Mouse (Mus musculus): ENCODE measurements at regions not wholly inside any gene's neighbourhood (a gene's known extent, or its start where the extent isn't known, plus 50 kb on each side); places are given as distances from the start of the nearest gene placed in this dataset.

DNA sequence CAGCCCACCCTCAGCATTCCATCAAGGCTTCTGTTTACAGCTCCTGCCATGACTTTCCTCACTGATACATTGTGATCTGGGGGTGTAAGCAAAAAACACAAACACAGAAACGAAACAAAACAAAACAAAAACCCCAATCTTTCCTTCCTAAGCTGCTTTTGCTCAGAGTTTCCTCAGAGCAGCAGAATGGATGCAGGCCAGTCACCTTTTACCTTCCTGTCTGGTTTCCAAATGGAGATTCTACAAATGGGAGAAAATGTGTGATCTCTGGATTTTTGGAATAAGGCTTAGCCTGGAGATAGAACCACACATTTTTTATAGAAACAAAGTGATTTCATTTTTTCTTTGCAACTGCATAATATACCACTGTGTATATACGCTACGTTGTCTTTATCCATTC, 204.8 kb downstream of the Plk2 start:
- no peak for DNase-seq

DNA sequence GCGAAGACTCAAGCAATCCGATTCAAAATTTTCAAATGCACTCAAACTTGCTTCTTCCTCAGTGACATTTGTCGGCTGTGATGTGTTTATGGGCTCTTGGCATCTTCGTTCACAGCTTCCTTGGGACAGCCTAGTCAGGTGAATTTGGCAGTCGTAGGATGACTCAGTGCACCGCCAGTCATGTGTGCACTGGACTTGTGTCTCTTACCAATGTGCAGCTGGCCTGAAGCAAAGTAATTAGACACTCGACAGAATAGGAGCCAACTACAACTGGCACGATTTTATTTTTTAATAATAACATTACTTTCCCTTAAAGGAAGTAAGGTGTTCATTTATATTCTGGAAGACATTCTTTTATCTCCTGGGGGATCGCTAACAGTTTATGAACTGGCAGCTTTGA, 205.5 kb downstream of the Plk2 start:
- DNase-seq, result no peak

DNA sequence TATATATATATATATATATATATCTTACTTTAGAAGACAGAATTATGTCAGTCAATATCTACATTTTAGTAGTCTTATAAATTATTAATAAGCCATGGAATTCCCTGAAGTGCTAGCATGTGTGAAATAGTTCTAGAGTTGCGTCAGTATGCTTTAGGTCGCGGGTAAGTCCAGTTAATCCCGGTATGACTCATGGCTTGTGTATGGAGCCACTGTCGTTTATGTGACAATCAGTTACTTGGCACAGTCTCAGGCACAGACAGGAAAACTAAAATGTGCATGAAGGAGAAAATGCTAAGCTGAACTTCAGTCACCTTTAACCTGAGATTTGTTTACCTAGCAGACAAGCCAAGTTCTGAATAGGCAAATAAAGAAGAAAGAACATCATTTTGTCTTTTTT, 206.5 kb downstream of the Plk2 start:
- DNase-seq, result no peak

DNA sequence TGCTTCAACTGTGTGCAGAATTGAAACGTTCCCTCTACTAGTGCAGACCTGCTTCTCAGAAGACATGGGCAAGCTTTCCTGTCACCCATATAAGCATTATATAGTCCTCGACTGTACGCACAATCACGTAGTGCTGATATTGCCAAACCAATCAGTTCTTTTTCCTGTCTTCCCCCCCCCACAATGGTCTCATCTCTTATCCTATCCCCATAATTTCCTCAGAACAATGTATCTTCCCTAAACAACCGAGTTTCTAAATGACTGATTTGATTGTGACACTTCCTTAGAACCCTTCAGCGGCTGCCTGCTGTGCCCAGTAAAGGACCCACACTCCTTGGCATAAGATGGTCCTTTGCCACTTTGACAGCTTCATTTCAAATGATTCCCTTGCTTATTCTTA, 207.0 kb downstream of the Plk2 start:
- DNase-seq, result no peak

DNA sequence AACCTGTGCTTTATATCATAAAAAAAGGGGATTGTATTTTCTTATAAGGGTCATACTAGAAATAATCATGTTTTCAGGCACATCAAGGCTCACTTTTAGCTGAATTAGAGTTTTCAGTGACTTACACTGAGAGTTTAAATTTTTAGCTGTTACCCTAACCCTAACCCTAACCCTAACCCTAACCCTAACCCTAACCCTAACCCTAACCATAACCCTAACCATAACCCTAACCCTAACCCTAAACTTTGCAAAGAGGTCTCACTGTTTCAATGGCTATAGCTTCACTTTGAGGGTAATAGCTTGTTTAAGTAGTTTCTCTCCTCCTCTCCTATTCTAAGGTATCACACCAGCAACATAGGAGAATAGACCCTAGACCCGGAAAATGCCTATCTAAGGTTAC, 208.0 kb downstream of the Plk2 start:
- DNase-seq, result no peak

DNA sequence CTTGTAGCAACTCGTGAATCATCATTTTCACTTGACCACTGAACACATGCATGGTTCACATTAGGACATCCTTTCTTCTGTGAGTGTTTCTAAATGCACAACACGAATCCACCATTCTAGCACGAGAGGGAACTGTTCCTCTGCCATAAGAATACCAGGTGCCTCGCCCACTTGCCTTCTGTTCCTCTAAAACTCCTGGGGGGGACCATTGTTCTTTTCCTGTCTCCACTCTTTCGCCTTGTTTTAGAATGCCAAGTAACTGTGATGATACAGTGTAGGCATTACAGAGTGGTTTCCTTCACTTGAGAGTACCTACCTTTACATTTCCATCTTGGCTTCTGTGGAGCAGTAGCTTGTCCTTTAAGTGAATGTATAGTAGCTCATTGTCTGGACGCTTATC, 224.2 kb downstream of the Plk2 start:
- DNase-seq, result peak; percentile 76

DNA sequence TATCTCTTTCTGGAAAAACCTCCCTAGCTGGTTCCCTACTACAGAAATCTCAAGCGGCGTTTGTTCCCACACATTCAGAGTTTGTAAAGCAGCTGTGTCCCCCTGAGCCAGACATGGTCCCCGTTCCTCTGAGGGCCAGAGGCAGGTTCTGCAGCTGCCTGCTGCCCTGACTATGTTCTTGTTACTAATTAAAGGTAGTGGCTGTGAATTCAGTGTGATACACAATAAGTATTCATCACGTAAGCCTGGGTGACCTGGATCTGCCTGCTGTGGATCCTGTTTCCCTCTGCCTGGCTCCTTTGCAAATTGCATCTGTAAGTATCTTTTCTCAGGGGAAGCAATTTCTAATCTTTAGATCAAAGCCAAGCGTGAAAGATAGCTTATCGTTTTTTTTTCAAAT, 232.3 kb downstream of the Plk2 start:
- no peak for DNase-seq

DNA sequence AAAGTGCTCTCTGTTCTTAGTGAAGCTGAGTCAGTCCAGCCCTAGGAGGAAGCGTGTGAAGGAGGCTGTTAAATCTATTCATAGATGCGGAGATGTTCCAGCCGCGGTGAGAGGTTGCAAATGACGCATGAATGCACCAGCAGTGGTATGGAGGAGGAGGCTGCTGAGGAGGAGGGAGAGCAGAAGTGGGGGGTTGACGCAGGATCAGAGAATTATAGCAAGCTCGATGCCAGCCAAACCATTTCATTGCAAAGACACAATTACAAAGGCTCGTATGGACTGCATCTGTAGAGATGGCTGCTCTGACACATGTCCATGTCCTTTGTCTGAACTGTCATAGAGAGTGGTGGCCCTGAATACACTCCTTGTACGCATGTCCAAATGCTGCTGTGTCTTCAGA, 232.9 kb downstream of the Plk2 start:
- DNase-seq, result peak; percentile 91

DNA sequence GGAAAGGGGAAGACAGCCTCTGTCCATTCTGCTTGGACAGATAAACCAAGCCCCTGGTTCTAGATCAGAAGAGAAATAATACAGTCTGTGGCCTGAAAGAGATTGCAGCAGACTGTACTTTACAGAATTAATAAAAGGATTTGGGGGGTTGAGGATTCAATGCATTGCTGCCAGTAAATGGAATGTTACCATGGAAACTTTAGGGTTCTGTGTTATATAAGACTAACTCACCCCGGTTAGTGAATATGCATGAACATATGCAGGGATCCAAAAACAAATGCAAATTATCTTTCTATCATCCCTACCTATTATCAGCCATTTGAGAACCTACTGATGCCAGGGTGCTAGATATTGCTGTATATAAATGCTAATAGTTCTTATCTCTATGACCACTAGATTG, 233.4 kb downstream of the Plk2 start:
- no peak for DNase-seq

DNA sequence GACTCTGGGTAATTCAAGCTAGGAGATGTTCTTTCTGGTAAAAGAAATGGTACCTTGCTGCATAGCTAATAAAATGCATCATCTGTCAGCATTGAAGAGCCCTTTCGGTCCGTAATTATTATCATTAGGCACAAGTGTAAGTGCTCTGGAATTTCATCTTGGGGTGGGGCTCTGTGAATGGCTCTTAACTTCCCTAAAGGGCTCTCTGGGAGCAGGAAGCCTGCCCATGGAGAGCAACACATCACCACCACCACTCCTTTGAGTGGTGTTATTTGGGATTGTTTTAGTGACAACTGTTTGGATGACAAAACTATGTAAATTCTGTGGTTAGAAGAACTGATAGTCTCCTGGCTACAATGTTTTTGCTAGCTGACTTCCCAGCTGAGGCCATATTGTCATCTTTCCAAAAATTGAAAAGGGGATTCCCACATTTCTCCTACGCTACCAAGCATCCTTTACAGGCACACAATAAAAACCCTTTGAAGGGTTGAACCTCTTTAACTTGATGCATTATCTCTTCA, 238.5 kb downstream of the Plk2 start:
- DNase-seq, result no peak

DNA sequence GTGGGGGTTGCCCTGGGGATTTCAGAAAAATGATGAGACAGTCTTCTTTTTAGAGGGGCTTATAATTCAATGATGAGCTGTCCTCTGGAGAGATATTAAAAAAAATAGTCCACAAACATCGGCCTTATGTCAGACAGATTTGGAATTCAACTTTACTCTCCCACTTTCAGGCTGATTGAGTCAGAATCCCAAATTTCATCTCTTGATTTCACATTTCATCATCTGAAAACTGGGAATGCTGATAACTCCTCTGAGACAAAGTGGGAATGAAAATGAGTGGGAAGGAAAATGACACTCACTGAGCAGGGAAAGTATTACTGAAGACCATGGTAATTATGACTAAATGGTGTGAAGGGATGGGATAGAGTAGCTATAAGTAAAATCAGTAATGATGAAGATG, 239.1 kb downstream of the Plk2 start:
- no peak for DNase-seq

DNA sequence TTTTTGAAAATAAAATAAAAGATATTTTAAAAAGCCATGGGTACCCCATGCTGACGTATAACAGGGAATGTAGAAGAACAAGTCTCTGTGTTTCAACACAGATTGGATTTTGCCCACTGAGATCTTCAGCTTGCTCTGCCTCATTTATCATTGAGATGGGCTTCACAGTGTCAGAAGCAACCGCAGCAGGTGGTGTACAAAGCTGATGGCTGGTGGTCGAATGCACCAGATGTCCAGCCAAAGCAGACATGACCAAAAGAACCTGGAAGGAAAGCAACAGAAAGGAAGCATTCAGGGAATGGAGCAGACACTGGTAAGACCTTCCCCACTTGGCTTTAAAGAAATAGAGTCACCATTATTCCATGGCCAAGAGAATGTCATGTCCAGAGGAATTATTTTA, 247.9 kb downstream of the Plk2 start:
- no peak for DNase-seq

DNA sequence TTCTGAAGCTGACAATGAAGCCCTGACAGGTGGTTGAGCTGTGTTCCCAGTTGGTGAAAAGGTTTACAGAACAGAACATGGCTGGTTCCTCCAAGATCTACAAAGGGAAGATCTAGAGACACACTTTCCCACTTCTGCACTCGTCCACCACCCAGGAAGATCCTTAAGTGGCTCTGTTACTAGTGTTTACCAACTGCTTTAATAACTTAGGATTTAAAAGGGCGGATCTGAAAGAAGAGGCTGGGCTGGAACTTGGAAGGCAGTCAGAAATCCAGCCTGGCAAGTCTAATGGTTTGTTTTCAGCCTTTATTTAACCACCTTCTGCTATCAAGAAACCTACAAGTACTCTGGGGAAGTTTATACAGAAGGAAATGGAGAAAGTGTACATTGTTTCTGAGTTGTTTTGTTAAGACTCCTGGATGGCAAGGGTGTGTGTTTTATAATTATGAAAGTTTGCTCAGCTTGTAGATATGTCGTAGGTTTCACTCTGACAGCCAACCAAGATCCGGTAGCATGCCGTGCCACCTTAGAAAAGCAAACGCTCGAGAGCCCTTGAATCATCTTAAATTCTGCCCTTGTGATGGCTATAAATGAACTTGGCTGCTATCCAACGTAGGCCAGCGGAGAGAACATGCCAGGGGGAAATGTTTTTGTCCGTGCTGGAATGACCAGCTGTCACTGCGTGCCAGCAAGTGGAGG, 248.5 kb downstream of the Plk2 start:
- no peak for DNase-seq

DNA sequence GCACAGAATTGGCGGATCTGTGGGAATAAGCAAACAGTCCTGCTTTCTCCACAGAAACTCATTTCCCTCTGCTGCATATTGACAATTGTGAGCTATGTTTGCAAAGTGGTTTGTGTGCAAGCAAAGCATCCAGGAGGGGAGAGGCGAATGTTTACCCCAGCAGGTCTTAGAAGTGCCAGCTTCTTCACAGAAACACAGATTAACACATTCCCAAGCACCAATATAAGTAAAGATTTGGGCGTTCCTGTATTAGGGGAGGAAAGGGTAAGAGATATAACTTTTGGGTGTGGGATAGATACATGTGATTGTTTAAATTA, 249.0 kb downstream of the Plk2 start:
- DNase-seq, result no peak

DNA sequence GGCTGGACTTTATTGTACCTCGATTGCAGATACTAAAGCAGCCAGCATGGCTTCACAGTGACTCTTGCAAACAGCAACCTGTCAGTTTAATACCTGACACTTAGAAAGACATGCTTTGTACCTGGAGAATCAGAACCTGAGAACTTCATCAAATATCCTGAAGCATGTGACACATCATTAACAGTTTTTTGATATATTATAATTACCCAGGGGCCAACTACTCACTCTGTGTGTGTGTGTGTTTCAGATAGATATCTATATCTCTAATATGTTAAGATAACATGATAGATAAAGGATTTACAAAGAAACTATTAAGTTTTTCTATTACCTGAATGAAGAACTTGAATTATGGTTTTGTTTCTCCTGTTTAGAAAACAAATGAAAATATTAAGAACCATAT, 254.5 kb downstream of the Plk2 start:
- no peak for DNase-seq

DNA sequence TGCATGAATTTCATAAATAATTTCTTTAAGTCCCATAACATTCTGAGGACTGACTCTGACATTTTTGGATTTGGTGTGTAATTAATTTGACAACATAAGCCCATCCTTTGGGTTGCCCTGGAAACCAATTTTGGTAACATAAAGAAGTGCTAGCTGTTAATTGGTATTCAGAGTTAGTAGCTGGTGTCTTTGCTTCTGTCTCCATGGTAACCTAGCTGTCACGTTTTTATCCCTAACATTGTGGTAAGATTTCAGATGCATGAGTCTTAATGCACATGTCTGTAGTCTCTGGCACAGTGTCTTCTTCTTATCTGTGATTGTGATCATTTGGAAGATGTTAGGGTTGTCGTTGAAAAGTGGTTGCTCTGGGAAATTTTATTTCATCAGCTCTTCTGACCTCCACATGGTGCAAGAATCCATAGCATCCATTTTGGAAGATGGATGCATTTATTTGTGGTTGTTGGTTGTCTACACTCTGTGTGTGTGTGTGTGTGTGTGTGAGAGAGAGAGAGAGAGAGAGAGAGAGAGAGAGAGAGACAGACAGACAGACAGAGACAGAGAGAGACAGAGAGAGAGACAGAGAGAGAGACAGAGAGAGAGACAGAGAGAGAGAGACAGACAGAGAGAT, 255.1 kb downstream of the Plk2 start:
- peak; percentile 71 for DNase-seq

DNA sequence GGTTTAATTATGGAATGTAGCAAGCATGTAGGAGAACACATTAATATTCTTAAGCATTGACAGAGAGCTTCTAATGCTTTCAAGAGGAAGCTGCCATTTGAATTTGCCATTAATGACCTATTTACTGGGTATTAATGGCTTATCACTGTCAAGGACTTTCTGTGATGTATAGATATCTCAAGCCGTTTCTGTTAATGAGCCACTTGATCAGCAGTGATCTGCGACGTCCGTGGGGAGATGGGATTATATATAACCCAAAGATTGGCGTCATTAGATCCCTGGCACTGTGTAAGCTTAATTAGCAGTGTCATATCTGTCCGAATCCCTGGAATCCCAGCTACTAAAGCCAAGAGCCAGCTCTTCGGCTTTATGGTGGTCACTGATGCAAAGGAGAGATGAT, 257.4 kb downstream of the Plk2 start:
- DNase-seq, result no peak

DNA sequence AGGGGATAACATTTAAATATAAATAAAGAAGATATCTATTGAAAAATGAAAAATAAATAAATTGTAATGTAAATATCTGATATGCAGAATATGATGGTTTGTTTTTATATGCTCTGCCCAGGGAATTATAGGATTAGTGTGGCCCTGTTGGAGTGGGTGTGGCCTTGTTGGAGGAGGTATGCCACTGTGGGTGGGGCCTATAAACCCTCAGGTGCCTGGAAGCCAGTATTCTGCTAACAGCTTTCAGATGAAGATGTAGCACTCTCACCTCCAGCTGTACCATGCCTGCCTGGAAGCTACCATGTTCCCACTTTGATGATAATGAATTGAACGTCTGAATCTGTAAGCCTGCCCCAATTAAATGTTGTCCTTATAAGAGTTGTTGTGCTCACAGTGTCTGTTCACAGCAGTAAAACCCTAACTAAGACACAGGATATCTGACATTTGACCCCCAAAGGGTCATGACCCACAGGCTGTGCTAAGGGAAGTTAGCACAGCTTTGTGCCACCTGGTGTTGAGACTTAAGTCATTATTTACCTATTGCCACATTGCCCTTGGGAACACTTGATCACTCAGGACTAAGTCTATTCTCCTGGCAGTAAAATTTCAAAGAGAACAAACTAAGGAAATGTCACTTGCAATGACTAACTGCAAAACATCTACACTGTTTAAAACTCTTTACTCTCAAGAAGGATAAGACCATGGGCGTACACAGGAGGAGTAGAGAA, 270.4 kb downstream of the Plk2 start:
- no peak for DNase-seq

DNA sequence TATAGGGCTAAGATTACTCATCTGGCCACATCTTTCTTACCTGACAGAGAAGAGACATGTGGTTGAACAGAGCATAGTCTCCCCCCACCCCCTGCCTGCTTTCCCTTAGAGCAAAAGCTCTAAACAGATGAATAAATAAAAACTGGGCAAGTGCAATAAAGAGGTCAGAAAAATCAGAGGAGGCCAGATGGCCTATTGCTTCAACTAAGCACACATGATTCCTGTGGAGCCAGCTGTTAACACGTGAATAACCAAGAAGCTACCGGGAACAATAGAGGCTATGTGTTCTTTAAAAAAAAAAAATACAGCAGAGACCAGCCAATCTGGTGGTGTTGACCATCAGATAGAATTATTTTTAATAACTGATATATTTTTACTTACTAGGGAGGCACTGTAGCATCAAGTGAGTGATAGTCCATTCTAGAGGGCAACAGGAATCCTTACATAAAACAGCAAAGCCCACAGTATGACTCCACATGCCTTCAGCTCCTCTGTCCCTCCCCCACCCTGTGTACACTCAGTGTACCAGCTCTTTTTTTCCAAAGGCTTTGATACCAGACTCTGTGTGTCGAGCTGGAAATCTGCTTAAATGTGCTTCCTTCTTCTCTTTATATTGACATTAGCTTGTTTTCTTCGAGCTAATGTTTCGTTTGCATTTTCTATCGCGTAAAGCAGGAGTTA, 272.6 kb downstream of the Plk2 start:
- DNase-seq, result no peak

DNA sequence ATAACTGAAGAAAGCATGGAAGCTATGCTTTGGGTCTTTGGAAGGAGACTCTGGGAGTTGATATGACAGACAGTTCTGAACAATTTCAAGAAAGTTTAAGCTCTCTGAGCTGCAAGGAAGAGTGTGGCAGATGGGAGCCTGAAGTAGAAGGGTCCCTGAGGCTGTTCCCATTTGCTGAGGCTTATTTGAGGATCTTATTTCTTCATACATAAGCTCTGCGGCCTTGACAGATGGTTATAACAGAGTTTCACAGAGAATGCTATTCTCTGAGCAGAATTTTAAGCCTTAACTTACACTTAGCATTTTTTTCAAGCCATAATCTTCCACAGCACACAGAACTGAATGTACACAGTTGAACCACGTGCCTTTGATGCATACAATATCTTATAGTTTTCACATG, 278.7 kb downstream of the Plk2 start:
- DNase-seq, result peak; percentile 67

DNA sequence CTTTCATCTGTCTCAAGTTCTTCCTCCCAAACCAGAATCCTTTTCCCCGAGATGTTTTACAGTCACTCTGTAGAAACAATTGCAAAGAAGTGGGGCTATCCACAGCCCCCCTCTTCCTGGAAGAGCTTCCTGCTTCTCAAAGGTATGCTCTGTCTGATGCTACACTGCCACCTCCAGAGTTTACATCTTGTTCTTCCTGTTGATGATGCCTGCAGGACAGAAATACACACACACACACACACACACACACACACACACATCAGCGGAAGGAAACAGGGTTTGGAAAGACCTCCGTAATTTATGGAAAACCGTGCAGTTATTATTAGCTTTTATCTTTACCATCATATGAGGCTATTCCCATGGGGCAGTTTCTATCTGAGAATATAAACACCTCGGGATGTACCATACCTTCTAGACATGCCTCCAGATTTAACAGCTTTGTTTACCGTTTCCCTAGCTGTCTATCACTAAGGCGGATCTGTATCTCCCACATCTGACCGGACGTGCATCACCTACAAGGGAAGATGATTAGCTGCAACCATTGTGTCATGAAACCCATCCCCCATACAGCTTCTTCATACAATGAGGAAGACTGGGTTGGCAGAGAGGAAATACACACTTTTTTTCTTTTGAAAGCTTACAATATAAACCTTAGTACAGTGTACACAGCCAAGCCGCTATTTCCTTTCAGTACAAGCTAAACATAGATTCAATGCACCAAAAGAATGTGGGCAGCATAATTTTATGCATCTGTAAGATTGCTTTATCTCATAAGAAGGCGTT, 288.6 kb downstream of the Plk2 start:
- no peak for DNase-seq

DNA sequence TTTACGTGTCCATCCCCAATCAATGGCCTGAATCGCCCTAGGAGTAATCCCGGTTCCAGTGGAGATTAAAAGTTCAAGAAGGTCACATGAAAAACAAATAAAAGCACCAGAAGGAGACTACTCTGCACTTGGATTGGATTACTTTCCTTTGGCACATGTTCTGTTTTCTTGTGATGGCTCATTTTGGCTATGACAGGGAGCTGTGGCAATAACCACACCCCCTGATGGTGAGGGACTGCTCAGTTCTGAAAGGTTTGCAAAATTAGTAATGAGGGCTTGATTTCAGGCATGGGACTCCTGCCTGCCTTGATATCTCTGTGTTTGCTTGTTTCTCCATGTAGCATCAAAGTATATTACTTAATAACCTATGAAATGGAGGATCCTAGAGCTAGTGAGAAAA, 293.9 kb downstream of the Plk2 start:
- no peak for DNase-seq
